Mouse (Mus musculus) midbrain, postnatal 0 days (tissue): Measurements from ENCODE around the gene Trim3. TPM values are rescaled to one million over a fixed set of nuclear protein-coding genes. Genes with fewer than 3 reads are reported as not detected.
A peak's percentile ranks its signal among the peaks of the same experiment; 100 is the strongest.

Experiments used
- ATAC-seq: fragments of 200-750 bp; cut with Nextera tagmentation; 2 replicates; pipeline ENCODE4 v1.8.0; 2017; ENCODE audit warnings: moderate number of reproducible peaks, mild to moderate bottlenecking, moderate TSS enrichment, moderate library complexity; ENCODE audit not compliant: low FRiP score
- DNase-seq: peaks from one replicate; pipeline ENCODE4 v3.0.0-alpha.2; 2015; ENCODE audit warnings: low spot score
- H3K27ac ChIP-seq: fragments of 300-500 bp; sonication (generic); 2 replicates; pipeline ENCODE4 v1.5.1; 2014; ENCODE audit warnings: low read depth, mild to moderate bottlenecking, low read length, mixed read lengths
- H3K27me3 ChIP-seq: fragments of 300-500 bp; sonication (generic); 2 replicates; pipeline ENCODE4 v1.6.1; 2014; ENCODE audit warnings: low read length, control low read depth, mixed read lengths; ENCODE audit not compliant: insufficient read depth
- H3K36me3 ChIP-seq: fragments of 300-500 bp; sonication (generic); 2 replicates; pipeline ENCODE4 v1.6.1; 2014; ENCODE audit warnings: low read length, control low read depth, mixed read lengths; ENCODE audit not compliant: insufficient read depth
- H3K4me1 ChIP-seq: fragments of 300-500 bp; sonication (generic); 2 replicates; pipeline ENCODE4 v1.6.1; 2014; ENCODE audit warnings: mild to moderate bottlenecking, control low read depth, antibody characterized with exemption, low read length, mixed read lengths; ENCODE audit not compliant: insufficient read depth
- H3K4me2 ChIP-seq: fragments of 300-500 bp; sonication (generic); 2 replicates; pipeline ENCODE4 v1.6.1; 2014; ENCODE audit warnings: low read depth, mild to moderate bottlenecking, low read length, mixed read lengths; ENCODE audit not compliant: poor library complexity, severe bottlenecking
- H3K4me3 ChIP-seq: fragments of 300-500 bp; sonication (generic); 2 replicates; pipeline ENCODE4 v1.5.1; 2014; ENCODE audit warnings: low read depth, mild to moderate bottlenecking, low read length, moderate library complexity
- H3K9ac ChIP-seq: fragments of 300-500 bp; sonication (generic); replicated peaks from 2 replicates; pipeline ENCODE4 v1.6.1; 2014; ENCODE audit warnings: mild to moderate bottlenecking, low read length, moderate library complexity, mixed read lengths; ENCODE audit not compliant: poor library complexity, severe bottlenecking
- H3K9me3 ChIP-seq: fragments of 300-500 bp; sonication (generic); 2 replicates; pipeline ENCODE4 v1.6.1; 2016; ENCODE audit warnings: low read length, control low read depth
- CTCF ChIP-seq: IDR thresholded peaks from 2 replicates; pipeline ENCODE4 v1.5.1; 2016; ENCODE audit warnings: antibody characterized with exemption, mild to moderate bottlenecking
- WGBS: fragments of 180-500 bp; shearing (Covaris S2); extraction: QIAGEN DNeasy Blood & Tissue Kit; methylation state at CpG from one replicate; pipeline ENCODE4 v1.1.7; 2014; 5-methylcytosine and 5-hydroxymethylcytosine counted together
- polyA plus RNA-seq: library from polyadenylated mRNA; unstranded; fragments of >200 nt; fragmentation: Nextera tagmentation; extraction: Ambion mirVana; gene quantifications from 2 replicates; pipeline ENCODE4 v1.2.1, GENCODE M21; 2015
- total RNA-seq: library from RNA; depleted of rRNA; stranded (reverse); fragments of >200 nt; gene quantifications from 2 replicates; pipeline ENCODE4 v1.2.3, GENCODE M21; 2014

Gene Trim3
- total and polyA plus RNA-seq, 2 experiments from 2014 or later: 108 to 164 TPM

DNA sequence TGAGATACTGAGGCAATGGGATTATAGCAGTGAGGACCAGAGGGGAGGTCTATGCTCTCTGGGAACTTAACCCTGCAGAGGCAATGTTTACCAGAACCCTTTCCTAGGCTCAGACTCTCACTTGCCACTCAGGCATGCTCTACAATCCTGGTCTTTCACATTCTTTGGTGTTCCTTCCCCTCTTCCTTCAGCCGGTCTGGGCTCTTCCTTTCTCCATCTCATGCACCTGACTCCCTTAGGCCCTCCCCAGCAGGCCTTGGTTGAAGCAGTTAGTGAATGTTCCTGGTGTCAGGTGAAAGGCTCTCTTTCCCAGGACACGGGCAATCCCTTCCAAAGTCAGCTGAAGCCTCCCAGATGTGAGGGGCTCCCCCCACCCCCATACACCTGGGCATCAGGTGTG lies 6.4 kb upstream of the Trim3 start, which contains the start of gene Timm10b:
Gene Timm10b, plus strand, starts transcription at position 301 of the 400 bp plus-strand sequence.
- H3K27me3 ChIP-seq: no peaks in the 10 kb centered on the region
- H3K4me3 ChIP-seq: peak within 1 kb of the TSS; percentile 49
- no peak for TF ChIP-seq CTCF
- ATAC-seq: peak; percentile 26
- peak within 1 kb of the TSS; percentile 77 for H3K9ac ChIP-seq
- no peak for DNase-seq
- no peaks in the 10 kb centered on the region for H3K9me3 ChIP-seq
- peak within 1 kb of the TSS; percentile 84 for H3K27ac ChIP-seq
- H3K36me3 ChIP-seq: peaks cover 27% of the 10 kb centered on the region
- peak within 1 kb of the TSS; percentile 63 for H3K4me2 ChIP-seq
- WGBS: 6% methylated on average over 2 of the region's 2 CpGs
- peaks cover 14% of the 10 kb centered on the region for H3K4me1 ChIP-seq

DNA sequence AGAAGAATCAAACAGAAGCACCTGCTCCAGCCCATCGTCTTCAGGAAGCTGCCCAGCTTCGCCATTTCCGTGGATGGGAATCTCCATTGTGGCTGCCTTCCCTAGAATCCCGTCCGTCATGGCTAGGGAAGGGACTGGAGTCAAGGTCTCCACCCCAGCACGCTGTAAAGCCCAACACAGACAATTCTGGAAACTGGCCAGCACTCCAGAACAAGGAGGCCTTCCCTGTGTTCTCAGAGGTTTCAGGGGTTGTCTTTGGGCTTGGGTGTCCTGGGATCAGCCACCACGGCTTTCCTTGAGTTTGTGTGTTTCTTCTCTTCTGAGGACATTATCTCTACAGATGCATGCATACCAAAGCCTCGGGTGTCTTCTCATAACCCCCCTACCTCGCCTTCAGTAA lies 5.9 kb upstream of the Trim3 start:
- Histone ChIP-seq H3K4me2 (peak overlapping the region; percentile 63), H3K4me1 (peaks cover 14% of the 10 kb centered on the region), H3K9ac (peak overlapping the region; percentile 77; the same call in 1 of the 2 replicates), H3K27me3 (no peaks in the 10 kb centered on the region), H3K4me3 (peak overlapping the region; percentile 49), H3K36me3 (peaks cover 27% of the 10 kb centered on the region), H3K9me3 (no peaks in the 10 kb centered on the region), H3K27ac (no peak overlapping the region)
- 72% methylated on average over 9 of the region's 9 CpGs for WGBS
- TF ChIP-seq CTCF: no peak
- ATAC-seq: no peak
- DNase-seq: no peak

DNA sequence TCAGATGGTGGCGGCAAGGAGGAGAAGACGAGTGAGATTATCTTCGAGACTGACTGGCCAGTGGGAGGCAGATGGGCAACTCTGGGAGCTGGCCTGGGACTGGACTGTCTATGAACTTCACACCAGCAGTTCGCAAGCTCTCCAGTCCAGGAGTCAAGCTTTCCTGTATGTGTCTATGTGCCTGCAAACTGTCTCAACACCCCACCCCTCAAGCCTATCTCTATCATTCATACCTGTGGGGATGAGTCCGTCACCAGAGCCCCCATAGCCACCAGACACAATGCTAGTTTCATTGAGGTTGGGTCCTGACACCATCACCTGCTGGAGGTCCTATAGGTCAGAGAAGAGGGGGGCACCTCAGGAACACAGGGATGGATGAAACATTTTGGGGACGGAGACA lies 5.4 kb upstream of the Trim3 start:
- 95% methylated on average over 6 of the region's 6 CpGs for WGBS
- no peak for TF ChIP-seq CTCF

DNA sequence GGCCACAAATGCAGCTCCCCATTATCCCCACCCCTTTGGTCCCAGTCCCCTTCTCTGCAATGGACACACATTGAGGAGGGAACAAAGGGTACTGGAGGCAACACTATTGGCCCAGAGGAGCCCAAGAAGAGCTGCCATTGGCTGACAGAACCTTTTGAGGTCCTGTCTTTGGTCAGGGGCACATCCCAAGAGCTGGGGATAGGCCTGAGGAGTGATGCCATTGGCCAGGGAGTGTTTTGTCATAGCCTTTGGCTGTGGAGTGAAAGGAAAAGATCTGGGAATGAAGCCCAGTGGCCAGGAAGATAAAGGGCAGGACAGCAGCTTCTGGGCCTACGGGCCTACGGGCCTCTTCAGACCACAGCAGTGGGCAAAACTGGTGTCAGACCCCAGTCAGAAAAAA lies 2.4 kb upstream of the Trim3 start:
- H3K9me3 ChIP-seq: no peaks in the 10 kb centered on the region
- no peak overlapping the region for H3K9ac ChIP-seq
- peaks cover 12% of the 10 kb centered on the region; the same call in 1 of the 2 replicates for H3K4me1 ChIP-seq
- DNase-seq: peak; percentile 25
- H3K4me3 ChIP-seq: no peak overlapping the region
- no peak for ATAC-seq
- no peak overlapping the region for H3K4me2 ChIP-seq
- TF ChIP-seq CTCF: no peak
- peaks cover 23% of the 10 kb centered on the region for H3K36me3 ChIP-seq
- WGBS: 80% methylated on average over 2 of the region's 2 CpGs
- no peaks in the 10 kb centered on the region for H3K27me3 ChIP-seq
- no peak overlapping the region; the same call in 1 of the 2 replicates for H3K27ac ChIP-seq

More for the DNA sequence above, 5.4 kb upstream of the Trim3 start:
- Histone ChIP-seq H3K27ac (no peak overlapping the region), H3K9ac (no peak overlapping the region), H3K4me3 (no peak overlapping the region), H3K4me1 (peaks cover 14% of the 10 kb centered on the region), H3K36me3 (peaks cover 27% of the 10 kb centered on the region), H3K27me3 (no peaks in the 10 kb centered on the region), H3K9me3 (no peaks in the 10 kb centered on the region), H3K4me2 (no peak overlapping the region)
- DNase-seq (no peak), ATAC-seq (no peak)

GRCm38 (mm10) chr7:105634272-105634920 lies 1.0 kb upstream of the Trim3 start:
- peak overlapping the region; percentile 81 for H3K4me2 ChIP-seq
- DNase-seq: no peak
- peak overlapping the region; percentile 85; the same call in 1 of the 2 replicates for H3K27ac ChIP-seq

GRCm38 (mm10) chr7:105633801-105634135 lies 397 bp upstream of the Trim3 start:
- ATAC-seq (no peak), DNase-seq (no peak)
- peak overlapping the region; percentile 75 for H3K9ac ChIP-seq
- peak overlapping the region; percentile 85 for H3K27ac ChIP-seq
- peak overlapping the region; percentile 74 for H3K4me3 ChIP-seq
- peaks cover 23% of the 10 kb centered on the region for H3K36me3 ChIP-seq
- H3K4me1 ChIP-seq: 0 out of 2 replicates have a peak, but pooled peaks cover 6% of the 10 kb centered on the region
- 2% methylated on average over 10 of the region's 10 CpGs for WGBS
- H3K9me3 ChIP-seq: no peaks in the 10 kb centered on the region
- peak overlapping the region; percentile 81 for H3K4me2 ChIP-seq
- H3K27me3 ChIP-seq: no peaks in the 10 kb centered on the region
- TF ChIP-seq CTCF: no peak

More at GRCm38 (mm10) chr7:105634272-105634920, 1.0 kb upstream of the Trim3 start:
- Histone ChIP-seq H3K9me3 (no peaks in the 10 kb centered on the region), H3K4me1 (peaks cover 9% of the 10 kb centered on the region; the same call in 1 of the 2 replicates), H3K36me3 (peaks cover 23% of the 10 kb centered on the region), H3K27me3 (no peaks in the 10 kb centered on the region), H3K4me3 (peak overlapping the region; percentile 74; the same call in 1 of the 2 replicates), H3K9ac (peak overlapping the region; percentile 75; the same call in 1 of the 2 replicates)
- no peak for TF ChIP-seq CTCF
- ATAC-seq: no peak
- WGBS: 36% methylated on average over 9 of the region's 9 CpGs
